Mouse (Mus musculus) adrenal gland (tissue): ENCODE results near the gene Fam155a.

Experiments
- intact Hi-C: fragments of 180-260 bp; cut with DNase I; formaldehyde crosslinking; loops from one replicate; pipeline ENCODE4 v1.15.1; 2025

Gene Fam155a

DNA sequence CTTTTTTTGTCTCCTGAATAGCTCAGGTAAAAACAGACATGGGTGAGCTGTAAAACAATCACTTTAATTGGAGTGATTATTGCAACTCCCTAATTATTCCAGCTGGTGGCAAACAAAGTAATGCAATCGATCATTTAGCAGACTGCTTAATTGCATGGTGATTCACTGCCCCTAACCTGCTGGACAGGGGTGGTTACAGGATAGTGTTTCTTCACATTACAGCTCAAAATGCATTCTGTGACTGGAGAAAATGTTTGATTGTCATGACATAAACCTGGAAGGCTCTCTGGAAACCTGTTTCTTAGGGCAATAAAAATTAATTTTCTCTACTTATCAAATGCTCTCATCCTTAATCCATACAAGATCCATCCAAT is 276.7 kb downstream of the Fam155a start:
- intact Hi-C loops: no loop called here

DNA sequence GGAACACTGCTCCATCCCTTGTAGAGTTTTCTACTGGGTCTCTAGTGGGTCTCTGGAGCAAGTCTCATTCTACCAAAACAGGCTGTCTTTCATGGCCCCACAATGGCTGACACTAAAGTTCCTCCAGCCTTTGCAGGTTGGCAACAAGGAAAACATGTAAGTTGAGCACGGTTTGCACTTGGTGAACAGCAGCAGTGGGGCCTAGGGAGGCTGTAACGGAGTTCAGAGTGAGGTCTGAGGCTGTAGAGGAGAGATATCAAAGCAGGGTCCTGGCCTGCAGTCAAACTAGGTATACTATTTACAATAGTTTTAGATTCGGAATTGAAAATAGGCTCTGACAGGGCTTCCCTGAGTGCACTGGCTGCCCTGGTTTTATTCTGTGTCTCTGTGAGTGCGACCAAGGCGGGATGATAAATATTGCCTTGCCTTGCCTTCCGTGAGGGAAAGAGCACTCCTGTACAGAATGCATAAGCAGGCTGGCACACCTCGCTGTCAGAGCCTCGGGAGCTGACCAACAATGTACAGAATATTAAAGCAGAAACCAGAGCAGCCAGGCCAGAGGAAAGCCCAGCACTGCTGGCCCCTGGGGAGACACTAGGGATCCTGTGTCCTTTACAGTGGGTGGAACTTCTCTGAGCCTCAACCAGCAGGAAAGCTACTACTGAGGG is 277.3 kb downstream of the Fam155a start:
- intact Hi-C loops: no loop called here

DNA sequence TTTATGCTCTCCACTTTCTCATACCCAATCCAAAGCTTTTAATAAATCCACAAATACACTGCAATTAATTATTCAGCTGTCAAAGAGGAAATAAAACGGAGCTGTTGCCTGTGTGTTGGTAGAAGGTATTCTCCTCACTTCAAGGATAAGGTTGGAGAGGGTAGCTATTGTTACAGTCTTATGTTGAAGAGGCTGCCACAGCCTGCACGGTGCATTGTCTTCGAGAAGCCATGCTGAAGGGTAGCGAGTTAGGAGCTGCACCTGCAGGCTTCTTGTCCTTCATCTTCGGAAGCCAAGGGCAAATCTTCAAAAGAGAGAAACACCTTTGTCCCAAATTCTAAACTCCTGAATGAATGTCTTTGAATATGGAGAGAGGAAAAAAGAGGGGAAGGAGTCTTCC is 288.4 kb downstream of the Fam155a start:
- intact Hi-C loops: no loop called here

DNA sequence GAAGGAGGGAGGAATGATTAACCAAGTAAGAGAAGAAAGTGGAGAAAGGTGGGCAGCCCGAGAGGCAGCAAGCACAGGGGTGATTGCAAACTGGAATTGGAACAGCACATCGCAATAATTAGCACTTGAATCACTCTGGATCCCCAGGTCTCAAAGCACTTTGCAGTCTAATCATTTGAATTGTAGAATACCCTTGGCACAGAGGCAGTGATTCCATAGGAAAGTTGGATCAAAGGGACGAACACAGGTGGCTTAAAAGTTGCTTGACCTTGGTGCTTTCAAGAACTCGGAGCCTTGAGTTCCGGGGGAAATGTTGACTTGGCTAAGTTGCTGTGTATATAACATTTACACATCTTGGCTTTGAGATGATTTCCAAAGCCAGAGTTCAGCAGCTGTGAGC is 299.7 kb downstream of the Fam155a start:
- intact Hi-C loops: no loop called here

DNA sequence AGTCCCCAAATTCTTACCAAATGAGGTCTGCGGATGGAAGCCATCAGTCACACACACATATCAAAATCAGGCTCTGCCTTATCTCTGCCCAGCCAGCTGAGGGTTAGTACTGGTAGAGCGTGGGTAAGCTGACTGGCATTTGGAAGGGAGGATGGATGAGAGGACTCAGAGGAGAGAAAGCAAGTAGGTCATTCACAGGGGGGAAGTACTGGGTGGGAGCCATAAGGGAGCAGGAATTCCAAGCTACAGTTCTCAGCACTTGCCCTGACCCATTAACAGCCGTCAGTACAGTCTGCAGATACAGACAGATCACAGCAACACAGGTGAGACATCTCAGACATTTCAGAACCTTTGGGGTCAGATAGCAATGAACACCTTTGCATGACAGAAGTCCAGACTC is 300.8 kb downstream of the Fam155a start:
- intact Hi-C loops: no loop called here

DNA sequence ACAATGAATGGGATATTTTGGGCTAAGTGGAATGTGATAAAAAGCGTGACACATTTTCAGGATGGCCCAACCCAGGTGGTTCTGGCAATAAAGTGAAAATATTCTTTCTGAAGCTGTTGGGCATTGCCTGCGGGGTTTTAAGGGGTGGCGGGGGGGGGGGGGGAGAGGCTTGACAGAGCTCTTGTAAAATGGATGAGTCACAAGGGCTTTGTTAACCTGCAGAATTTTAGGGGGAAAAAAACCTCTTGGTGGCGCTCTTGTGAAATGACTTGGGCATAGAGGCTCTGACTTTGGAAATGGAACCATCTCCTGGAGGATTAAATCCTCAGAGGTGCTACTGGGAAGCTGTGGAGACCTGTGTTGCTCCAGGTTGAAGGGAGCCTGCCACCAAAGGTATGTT is 309.9 kb downstream of the Fam155a start:
- intact Hi-C loops: no loop called here

DNA sequence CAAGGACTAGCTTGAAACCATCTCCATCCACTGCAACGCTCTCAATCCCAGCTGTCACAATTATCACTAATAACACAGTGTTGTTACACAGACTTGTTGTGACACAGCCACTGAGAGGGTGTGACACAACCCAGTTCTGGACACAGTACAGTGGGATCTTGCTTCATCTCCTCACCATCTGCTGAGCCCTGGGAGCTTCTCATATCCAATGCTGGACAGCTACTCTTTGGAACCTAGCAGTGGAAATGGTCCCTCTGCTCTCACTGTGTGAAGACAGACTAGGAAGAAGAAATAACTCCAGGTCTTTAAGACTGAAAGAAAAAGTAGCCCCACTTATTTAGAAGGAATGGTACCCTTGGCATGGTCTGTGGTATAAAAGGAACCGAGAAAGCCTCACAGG is 310.3 kb downstream of the Fam155a start:
- intact Hi-C loops: no loop called here

DNA sequence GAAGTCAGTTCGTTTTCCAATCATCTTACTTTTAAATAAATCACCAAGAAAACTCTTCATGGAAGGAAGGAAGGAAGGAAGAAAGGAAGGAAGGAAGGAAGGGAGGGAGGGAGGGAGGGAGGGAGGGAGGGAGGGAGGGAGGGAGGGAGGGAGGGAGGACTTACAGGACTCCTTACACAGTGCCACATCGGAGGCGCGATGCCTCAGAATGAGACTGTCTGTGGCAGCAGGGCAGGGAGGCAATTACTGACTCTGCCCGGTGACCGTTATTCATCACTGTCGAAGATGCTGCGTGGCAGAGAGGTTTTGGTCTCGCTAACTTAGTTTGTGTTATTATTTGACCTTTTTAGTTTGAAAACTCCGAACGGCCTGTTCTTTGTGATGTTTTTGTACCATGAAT is 312.3 kb downstream of the Fam155a start:
- intact Hi-C loops: no loop called here

DNA sequence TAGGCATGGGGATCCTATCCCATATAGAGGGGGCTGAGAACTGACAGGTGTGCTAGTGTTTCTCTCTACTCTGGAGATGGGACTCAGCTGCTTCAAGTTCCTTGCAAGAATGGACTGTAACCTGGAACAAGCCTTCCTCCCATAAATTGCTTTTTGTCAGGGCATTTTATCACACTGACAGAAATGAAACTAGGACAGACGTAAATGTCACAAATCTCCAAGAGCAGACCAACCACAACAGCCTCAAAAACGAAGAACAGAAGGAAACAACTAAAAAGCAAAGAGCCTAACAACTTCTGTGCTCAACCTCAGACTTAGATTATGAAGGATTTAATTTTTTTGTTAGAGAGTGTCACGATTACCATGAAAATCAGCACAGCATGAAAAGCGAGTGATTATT is 315.8 kb downstream of the Fam155a start:
- intact Hi-C loops: no loop called here

DNA sequence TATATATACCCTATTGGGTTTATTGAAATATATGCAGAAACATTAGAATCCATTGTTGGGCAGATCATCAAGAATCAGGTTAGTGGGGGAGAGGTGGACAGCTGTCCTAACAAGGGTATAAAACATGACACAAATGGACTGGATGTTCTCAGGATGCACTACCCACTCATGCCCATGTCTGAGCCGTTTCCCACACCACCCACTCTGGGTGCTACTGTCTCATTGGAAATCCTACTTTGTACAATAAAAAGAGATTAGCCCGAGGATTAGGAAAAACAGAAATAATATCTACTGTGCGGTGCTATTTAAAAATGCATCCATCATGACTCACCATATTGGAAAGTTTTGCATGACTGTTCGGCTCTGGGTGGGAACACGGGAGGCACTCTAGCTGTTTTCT is 317.2 kb downstream of the Fam155a start:
- intact Hi-C loops: no loop called here

DNA sequence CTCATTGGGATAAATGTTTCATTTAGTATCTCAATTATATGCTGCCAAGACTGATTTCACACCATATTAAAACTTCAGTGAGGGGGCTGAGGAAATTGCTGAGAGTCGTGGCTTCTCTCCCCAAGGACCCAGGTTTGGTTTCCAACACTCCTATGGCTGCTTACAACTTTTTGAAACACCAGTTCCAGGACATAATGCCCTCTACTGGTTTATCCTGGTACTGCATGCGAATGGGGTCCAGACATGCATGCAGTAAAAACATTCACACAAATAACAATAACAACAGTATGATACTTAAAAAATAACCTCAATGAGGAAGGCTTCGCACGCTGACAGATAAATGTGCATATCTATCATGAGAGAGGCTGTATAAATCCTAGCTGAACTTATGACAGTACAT is 319.4 kb downstream of the Fam155a start:
- intact Hi-C loops: no loop called here

DNA sequence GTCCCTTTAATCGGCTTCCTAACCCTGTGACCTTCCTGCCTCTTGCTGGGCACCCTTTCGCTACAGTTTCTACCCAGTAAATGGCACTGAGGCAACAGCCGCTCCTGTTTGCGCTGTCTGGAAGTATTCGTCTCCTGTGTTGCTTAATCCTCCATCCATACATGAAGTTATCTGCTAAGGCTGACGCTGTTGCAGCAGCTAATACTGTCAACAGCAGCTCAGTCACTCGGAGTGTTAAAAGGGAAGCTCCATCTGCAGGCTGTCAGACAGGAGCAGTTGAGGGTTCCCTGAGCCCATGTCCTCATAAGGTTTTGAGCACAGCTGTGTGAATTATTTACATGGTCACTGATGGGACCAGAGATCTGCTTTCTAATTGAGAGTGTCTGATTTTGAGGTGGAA is 322.3 kb downstream of the Fam155a start:
- intact Hi-C loops: no loop called here

DNA sequence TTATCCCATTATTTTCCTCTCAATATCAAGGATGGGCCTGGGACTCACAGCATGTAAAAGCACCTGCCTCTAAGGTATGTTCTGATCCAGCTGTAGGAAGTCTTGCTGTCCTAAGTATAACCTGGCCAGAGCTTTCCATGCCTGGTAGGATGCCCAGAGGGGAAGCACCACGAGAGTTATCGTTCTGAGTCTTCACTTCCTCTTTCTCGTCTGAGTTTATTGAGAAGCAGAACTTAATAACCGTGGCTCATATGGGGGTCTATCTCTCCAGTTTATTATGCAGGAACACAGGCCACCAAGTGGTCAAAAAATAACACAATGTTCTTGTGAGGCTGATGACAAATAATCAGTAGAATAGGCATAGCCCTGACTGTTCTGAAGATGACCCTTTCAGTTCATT is 333.1 kb downstream of the Fam155a start:
- intact Hi-C loops: no loop called here

DNA sequence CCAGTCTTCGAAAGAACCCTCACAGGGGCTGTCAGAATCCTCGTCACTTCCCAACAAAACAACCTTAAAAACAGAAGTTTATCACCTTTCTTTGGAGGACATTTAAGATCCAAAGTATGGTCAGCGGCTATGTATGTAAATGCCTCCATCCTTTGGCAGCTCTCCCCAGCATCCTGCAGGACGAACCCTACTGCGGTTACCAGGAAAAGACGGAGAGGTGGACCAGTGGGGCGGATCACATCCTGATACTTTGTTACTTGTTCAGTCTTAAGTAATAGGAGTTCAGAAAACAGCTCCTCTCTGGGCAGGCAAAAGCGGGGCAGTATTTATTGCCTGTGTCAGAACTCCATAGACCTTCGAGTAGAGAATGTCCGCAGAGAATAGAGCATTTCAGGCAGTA is 335.5 kb downstream of the Fam155a start:
- intact Hi-C loops: no loop called here

DNA sequence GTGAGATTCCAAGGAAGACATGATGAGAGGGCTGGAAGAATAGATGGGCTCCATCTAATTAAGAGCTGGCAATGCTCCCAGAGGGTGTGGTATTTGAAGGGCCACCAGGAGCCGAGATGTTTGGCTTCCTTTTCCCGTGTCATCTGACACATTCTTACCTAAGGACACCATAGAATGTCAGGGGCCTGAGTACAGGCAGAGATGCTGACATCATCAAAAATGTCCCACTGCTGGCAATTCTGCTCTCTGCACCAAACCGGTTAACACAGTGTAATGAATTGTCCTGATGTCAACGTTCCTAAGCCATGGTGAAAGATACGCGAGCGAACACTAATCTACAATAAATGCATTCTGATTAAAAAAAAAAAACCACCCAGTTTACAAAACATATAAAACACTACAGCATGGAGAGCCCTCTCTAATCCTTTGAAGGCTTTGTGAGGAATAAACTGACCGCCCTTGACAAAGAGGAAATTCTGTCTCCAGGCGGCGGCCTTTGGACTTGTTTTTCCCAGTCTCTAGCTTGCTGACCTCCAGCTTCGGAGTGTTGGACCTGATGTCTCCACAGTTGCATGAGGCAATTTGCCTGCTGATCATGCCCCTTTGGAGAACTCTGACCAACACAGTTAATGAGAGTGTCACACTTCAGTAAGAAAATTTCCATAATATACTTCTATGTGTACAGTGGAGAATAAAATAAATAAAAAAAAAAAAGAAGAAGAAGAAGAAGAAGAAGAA is 338.2 kb downstream of the Fam155a start:
- intact Hi-C loops: no loop called here

DNA sequence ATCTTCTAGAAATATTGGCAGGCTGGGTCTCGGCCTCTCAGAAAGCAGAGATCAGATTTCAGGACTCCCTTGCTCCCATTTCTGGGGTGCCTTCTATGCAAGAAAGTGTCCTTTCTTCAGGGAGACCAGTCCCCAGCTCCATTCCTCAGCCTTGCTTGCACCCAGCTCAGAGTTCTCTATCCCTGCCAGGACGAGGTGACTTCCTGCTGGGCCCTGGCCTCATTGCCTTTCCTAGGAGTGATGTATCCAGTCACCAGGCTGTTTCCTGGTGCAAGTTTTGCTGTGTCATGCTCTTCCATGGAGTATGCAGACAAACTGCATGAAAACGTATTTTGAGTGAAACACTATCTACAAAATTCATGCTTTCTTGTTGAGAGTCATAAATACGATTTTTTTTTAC is 342.1 kb downstream of the Fam155a start:
- intact Hi-C loops: no loop called here

DNA sequence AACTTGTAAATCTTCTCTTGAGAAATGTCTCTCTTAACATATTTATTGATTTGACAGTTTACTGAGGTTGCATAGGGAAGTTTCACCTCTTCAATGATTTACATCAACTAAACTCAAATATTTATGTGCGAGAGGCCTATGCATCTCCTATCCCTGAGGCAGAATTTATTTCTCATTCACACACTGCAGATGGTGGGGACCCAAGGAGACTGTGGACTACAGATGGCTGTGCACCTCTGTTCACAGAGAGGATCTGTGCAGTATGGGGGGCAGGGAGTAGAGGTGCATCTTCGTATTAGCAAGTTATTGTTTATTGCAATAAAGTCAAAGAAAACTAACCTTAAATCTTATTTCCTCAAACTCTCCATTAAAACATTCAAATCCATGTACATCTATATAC is 346.9 kb downstream of the Fam155a start:
- intact Hi-C loops: no loop called here

DNA sequence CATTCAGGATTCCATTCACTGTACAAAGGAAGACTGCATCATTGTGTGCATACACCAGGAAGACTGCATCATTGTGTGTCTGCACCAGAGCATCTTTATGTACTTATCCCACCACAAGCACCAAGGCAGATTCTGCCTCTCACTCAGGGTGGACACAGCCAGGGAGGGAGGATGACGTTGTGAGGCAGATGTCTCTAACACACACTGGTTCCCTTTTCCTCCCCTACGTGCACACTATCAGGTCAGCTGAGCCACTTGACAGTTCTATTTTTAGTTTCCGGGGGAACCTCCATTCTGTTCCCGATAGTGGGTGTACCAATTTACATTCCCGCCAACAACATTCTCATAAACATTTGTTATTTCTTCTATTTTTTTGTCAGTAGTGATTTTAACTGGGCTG is 347.4 kb downstream of the Fam155a start:
- intact Hi-C loops: no loop called here

DNA sequence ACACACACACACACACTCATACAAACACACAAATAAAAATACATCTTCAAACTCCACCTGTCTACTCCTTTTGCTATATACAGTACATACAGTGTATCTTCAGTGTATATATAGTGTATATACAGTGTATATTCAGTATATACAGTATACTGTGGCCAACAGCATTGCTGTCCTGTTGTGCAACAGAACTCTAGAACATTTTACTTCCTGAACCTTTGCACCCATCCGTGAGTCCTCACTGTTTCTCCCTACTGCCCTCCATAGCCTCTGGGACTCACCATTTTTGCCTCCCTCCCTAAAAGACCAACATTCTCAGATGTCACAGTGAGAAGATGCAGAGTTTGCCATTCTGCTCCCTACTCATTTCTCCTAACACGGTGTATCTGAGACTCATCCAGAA is 347.8 kb downstream of the Fam155a start:
- intact Hi-C loops: no loop called here

DNA sequence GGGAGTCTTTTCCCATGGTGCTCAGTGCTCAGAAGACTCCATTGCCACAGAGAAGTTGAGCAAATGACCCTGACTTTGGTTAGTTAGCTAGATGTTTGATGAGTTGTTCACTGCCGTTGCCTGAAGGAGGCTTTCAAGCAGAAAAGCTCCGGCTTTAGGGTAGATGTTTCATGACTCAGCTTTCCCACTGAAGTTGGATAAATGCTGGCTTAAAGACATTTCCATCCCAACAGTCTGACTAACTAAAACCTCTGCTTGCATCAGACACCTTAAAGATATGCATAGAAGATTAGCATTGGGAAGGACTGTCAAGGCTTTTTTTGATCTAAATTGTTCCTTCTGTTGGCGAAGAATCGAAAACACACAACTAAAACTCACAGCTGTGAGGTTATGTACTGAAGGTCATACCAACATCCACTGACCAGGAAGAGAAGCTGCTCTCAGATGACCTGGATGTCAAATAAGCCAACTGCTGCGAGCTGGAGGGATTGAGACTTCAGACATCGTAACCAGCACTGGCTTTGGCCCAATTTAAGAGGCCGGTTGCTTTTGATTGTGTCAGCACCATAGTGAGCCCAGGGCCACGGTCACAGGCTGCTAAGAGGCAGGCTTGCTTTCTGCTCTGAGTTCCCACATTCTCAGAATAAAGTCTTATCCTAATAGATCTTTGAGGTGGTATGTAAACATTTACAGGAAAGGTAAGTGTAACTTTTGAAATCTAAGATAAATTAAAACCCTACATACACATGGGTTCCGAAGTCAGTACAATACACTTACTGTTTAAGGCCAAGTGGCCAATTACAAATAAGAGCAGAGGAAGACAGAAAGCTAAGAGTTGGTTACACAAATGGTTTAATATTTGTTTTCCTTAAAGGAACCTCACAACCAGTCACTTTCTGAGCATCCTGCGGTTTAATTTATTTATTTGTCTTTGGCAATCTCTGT is 351.8 kb downstream of the Fam155a start:
- intact Hi-C loops: no loop called here

DNA sequence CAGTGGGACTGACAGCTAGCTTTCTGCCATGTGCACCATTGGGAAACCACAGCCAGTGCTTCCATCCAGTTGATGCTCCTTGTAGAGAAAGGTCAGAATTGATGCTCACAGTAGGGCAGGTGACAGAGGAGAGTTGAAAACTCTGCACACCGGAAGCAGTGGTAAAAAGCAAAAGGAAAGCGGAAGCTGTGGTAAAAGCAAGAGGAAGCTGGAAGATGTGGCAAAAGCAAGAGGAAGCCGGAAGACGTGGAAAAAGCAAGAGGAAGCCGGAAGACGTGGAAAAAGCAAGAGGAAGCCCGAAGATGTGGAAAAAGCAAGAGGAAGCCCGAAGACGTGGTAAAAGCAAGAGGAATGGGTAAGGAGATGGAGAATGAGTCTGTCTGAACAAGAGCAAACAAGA is 354.8 kb downstream of the Fam155a start:
- intact Hi-C loops: no loop called here

DNA sequence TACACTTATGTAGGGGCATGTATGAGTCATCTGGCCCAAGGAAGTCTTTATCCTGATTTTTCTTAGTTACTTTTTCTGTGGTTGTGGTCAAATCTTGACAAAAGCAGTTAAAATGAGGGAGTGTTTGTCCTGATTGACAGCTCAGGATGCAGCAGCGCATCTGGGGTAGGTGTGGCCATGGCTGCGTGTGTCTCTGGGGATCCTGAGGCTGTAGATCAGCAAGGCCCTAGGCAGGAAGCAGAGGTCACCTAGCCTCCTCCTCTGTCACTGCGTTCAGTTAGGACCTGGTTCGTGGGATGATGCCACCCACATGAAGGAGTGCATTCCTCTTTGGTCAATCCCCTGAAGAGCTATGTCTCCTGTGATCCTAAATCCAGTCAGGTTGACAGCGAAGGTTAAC is 362.5 kb downstream of the Fam155a start:
- intact Hi-C loops: no loop called here
